Mouse (Mus musculus) liver, embryonic 16.5 days (tissue): Measurements from ENCODE around the gene Apoa1. TPM values are rescaled to one million over a fixed set of nuclear protein-coding genes. Genes with fewer than 3 reads are reported as not detected.

ENCODE experiments used
- ATAC-seq: fragments of 200-750 bp; cut with Nextera tagmentation; 2 replicates; pipeline ENCODE4 v1.8.0; 2017; ENCODE audit warnings: low read depth, mild to moderate bottlenecking, moderate number of reproducible peaks, moderate library complexity
- H3K27ac ChIP-seq: fragments of 300-500 bp; sonication (generic); 2 replicates; pipeline ENCODE4 v1.5.1; 2014; ENCODE audit warnings: mild to moderate bottlenecking, low read length
- H3K27me3 ChIP-seq: fragments of 300-500 bp; sonication (generic); 2 replicates; pipeline ENCODE4 v1.6.1; 2014; ENCODE audit warnings: low read depth, low read length, mixed read lengths; ENCODE audit not compliant: control insufficient read depth, insufficient read depth
- H3K36me3 ChIP-seq: fragments of 300-500 bp; sonication (generic); 2 replicates; pipeline ENCODE4 v1.6.1; 2014; ENCODE audit warnings: mild to moderate bottlenecking; ENCODE audit not compliant: control insufficient read depth, insufficient read depth
- H3K4me1 ChIP-seq: fragments of 300-500 bp; sonication (generic); 2 replicates; pipeline ENCODE4 v1.6.1; 2014; ENCODE audit warnings: low read depth, low read length, mixed read lengths; ENCODE audit not compliant: control insufficient read depth
- H3K4me2 ChIP-seq: fragments of 300-500 bp; sonication (generic); 2 replicates; pipeline ENCODE4 v1.6.1; 2014; ENCODE audit warnings: low read depth, low read length, mixed read lengths
- H3K4me3 ChIP-seq: fragments of 300-500 bp; sonication (generic); 2 replicates; pipeline ENCODE4 v1.5.1; 2014; ENCODE audit warnings: low read depth, mild to moderate bottlenecking, low read length
- H3K9ac ChIP-seq: fragments of 300-500 bp; sonication (generic); 2 replicates; pipeline ENCODE4 v1.6.1; 2014; ENCODE audit warnings: low read depth, low read length
- H3K9me3 ChIP-seq: fragments of 300-500 bp; sonication (generic); replicated peaks from 2 replicates; pipeline ENCODE4 v1.6.1; 2016; ENCODE audit warnings: low read length; ENCODE audit not compliant: control insufficient read depth
- WGBS: fragments of 180-500 bp; shearing (Covaris S2); extraction: QIAGEN DNeasy Blood & Tissue Kit; methylation state at CpG from one replicate; pipeline ENCODE4 v1.1.7; 2014; ENCODE audit not compliant: insufficient replicate concordance; 5-methylcytosine and 5-hydroxymethylcytosine counted together
- polyA plus RNA-seq: library from polyadenylated mRNA; unstranded; fragments of >200 nt; fragmentation: Nextera tagmentation; extraction: Ambion mirVana; gene quantifications from 2 replicates; pipeline ENCODE4 v1.2.1, GENCODE M21; 2015

Gene Apoa1
- 6,810 and 7,451 TPM in 2 replicates for polyA plus RNA-seq

- Histone ChIP-seq H3K4me3 (peak within 1 kb of the TSS; percentile 59), H3K27me3 (no peaks in the 10 kb centered on the region), H3K4me2 (no peak within 1 kb of the TSS), H3K4me1 (peaks cover 4% of the 10 kb centered on the region), H3K36me3 (no peaks in the 10 kb centered on the region), H3K27ac (peak within 1 kb of the TSS; percentile 74), H3K9me3 (no peaks in the 10 kb centered on the region), H3K9ac (peak within 1 kb of the TSS; percentile 54)
- WGBS, result 47% methylated on average over 9 of the region's 9 CpGs
- ATAC-seq, result peak; percentile 83
Observed at GRCm38 (mm10) chr9:46228491-46228890, at the start of gene Apoa1. TSS of gene Apoa1 (plus strand) at chr9:46228580.

- Histone ChIP-seq H3K4me2 (no peak overlapping the region), H3K4me3 (no peak overlapping the region), H3K27ac (no peak overlapping the region), H3K4me1 (peaks cover 6% of the 10 kb centered on the region), H3K27me3 (no peaks in the 10 kb centered on the region), H3K9me3 (no peaks in the 10 kb centered on the region), H3K9ac (no peak overlapping the region), H3K36me3 (0 out of 2 replicates have a peak, but pooled peaks cover 2% of the 10 kb centered on the region)
- WGBS, result 72% methylated on average over 9 of the region's 9 CpGs
- no peak for ATAC-seq
Observed at GRCm38 (mm10) chr9:46178595-46178994, 49.8 kb upstream of the Apoa1 start.

DNA sequence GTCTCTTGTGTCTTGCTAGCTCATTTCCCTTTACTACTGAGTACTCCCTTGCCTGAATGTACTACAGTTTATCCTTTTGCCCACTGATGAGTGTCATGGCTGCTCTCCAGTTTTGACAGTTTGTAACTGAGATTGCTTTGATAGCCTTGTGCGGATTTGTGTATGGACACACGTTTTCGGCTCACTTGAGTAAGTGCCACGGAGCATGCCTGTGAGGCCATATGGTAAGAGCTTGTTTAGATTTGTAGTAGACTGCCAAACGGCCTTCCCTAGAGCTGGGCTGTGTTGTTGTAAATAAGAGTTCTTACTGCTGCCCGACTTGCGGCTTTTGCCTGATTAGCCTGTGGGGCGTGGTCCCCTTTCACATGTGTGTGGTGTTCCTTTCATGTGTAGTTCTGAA, 47.1 kb upstream of the Apoa1 start:
- Histone ChIP-seq H3K36me3 (0 out of 2 replicates have a peak, but pooled peaks cover 2% of the 10 kb centered on the region), H3K27ac (no peak overlapping the region), H3K27me3 (no peaks in the 10 kb centered on the region), H3K9me3 (no peaks in the 10 kb centered on the region), H3K4me3 (no peak overlapping the region), H3K9ac (no peak overlapping the region), H3K4me2 (no peak overlapping the region), H3K4me1 (no peaks in the 10 kb centered on the region)
- 60% methylated on average over 8 of the region's 8 CpGs for WGBS
- ATAC-seq, result no peak

- 69% methylated on average over 5 of the region's 5 CpGs for WGBS
- H3K27ac ChIP-seq, result no peak overlapping the region
- H3K4me1 ChIP-seq, result no peaks in the 10 kb centered on the region
- 0 out of 2 replicates have a peak, but pooled peaks have one; percentile 7 for ATAC-seq
- no peaks in the 10 kb centered on the region for H3K36me3 ChIP-seq
- H3K9me3 ChIP-seq, result no peaks in the 10 kb centered on the region
- no peak overlapping the region for H3K4me2 ChIP-seq
- H3K9ac ChIP-seq, result no peak overlapping the region
- no peak overlapping the region for H3K4me3 ChIP-seq
- H3K27me3 ChIP-seq, result no peaks in the 10 kb centered on the region
Observed at GRCm38 (mm10) chr9:46184542-46184941, 43.8 kb upstream of the Apoa1 start.

DNA sequence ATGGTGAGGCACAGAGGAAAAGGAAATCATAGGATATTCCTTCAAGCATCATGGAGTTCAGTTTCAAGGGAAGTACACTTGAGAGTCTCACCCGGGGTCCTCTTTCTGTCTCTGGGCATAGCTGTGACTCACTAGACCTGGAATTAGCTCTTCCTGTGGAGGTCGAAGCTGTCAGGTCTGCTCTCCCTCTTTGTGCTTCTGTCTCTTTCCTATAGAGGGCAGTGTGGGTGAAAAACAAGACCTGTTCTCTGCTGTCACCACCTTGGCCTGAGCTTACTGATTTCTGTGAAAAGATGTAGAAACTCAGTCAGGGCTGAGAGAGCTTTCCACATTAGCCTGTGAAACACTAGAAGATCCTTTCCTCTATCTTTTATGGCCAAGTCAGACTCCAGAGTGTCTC, 43.2 kb upstream of the Apoa1 start:
- no peak overlapping the region for H3K9ac ChIP-seq
- ATAC-seq, result no peak
- no peak overlapping the region for H3K4me2 ChIP-seq
- WGBS, result 4% methylated on average over 2 of the region's 2 CpGs
- no peak overlapping the region for H3K27ac ChIP-seq
- no peaks in the 10 kb centered on the region for H3K27me3 ChIP-seq
- H3K36me3 ChIP-seq, result no peaks in the 10 kb centered on the region
- no peak overlapping the region for H3K4me3 ChIP-seq
- no peaks in the 10 kb centered on the region for H3K9me3 ChIP-seq
- H3K4me1 ChIP-seq, result no peaks in the 10 kb centered on the region

- no peak for ATAC-seq
- H3K9me3 ChIP-seq, result no peaks in the 10 kb centered on the region
- H3K4me2 ChIP-seq, result no peak overlapping the region
- H3K27me3 ChIP-seq, result no peaks in the 10 kb centered on the region
- H3K36me3 ChIP-seq, result no peaks in the 10 kb centered on the region
- no peak overlapping the region for H3K27ac ChIP-seq
- no peak overlapping the region for H3K9ac ChIP-seq
- H3K4me1 ChIP-seq, result no peaks in the 10 kb centered on the region
- 73% methylated on average over 1 of the region's 1 CpGs for WGBS
- no peak overlapping the region for H3K4me3 ChIP-seq
Observed at GRCm38 (mm10) chr9:46186387-46186786, 42.0 kb upstream of the Apoa1 start.

DNA sequence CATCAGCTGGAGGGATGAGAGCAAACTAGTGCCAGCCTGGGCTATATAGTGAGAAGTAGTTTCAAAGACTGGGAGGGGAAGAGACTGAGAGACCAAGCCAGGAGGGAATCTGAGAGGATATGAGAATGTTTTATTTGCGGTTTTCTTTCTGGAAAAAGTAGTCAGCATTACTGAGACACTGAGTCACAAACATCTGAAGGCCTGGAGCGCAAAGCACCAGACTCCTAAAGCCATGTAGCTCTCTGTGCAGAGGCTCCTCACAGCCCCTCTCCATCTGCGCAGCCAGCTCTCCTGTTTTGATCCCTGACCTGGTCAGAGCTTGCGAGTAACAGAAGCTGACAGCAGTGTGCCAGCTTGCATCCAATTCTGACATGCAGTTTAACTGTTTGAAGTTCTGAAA, 40.0 kb upstream of the Apoa1 start:
- H3K4me1 ChIP-seq, result no peaks in the 10 kb centered on the region
- H3K27ac ChIP-seq, result no peak overlapping the region
- no peaks in the 10 kb centered on the region for H3K36me3 ChIP-seq
- H3K9ac ChIP-seq, result no peak overlapping the region
- ATAC-seq, result no peak
- H3K27me3 ChIP-seq, result no peaks in the 10 kb centered on the region
- 76% methylated on average over 4 of the region's 4 CpGs for WGBS
- no peaks in the 10 kb centered on the region for H3K9me3 ChIP-seq
- H3K4me2 ChIP-seq, result no peak overlapping the region
- H3K4me3 ChIP-seq, result no peak overlapping the region

- no peaks in the 10 kb centered on the region for H3K36me3 ChIP-seq
- H3K4me1 ChIP-seq, result no peaks in the 10 kb centered on the region
- H3K9ac ChIP-seq, result no peak overlapping the region
- no peak overlapping the region for H3K4me3 ChIP-seq
- H3K4me2 ChIP-seq, result no peak overlapping the region
- WGBS, result 80% methylated on average over 5 of the region's 5 CpGs
- no peaks in the 10 kb centered on the region for H3K9me3 ChIP-seq
- ATAC-seq, result no peak
- H3K27ac ChIP-seq, result no peak overlapping the region
- H3K27me3 ChIP-seq, result no peaks in the 10 kb centered on the region
Observed at GRCm38 (mm10) chr9:46188956-46189355, 39.4 kb upstream of the Apoa1 start.

- Histone ChIP-seq H3K4me1 (no peaks in the 10 kb centered on the region), H3K36me3 (no peaks in the 10 kb centered on the region), H3K27me3 (no peaks in the 10 kb centered on the region), H3K4me3 (no peak overlapping the region), H3K27ac (no peak overlapping the region), H3K9ac (no peak overlapping the region), H3K4me2 (no peak overlapping the region), H3K9me3 (no peaks in the 10 kb centered on the region)
- ATAC-seq, result no peak
- 77% methylated on average over 10 of the region's 10 CpGs for WGBS
Observed at GRCm38 (mm10) chr9:46189381-46189780, 39.0 kb upstream of the Apoa1 start.
